ENCODE assay signal across 12 mouse cellular contexts in genomic region chr10:71343130-71343529, GRCm38 (mm10). TPM values are rescaled to one million over a fixed set of nuclear protein-coding genes. Genes with fewer than 3 reads are reported as not detected.
DNase-seq lines count a peak whose midpoint lies in the region; ATAC-seq lines count a peak whose summit lies in the region.
"Had no signal": no experiment of that assay in that cellular context is flagged by ENCODE, and none has a peak within 500 bp of the region (broad histone marks: within the 10 kb centered on the region; RNA-seq: fewer than 3 reads in every experiment).

No protein-coding gene starts in this region.

- no peaks in the 10 kb centered on the region for H3K27me3 ChIP-seq in hindbrain, embryonic 13.5 days
- H3K27me3 ChIP-seq in hindbrain, embryonic 10.5 days (ENCODE audit: insufficient read depth, poor library complexity, severe bottlenecking), result no peaks in the 10 kb centered on the region
- H3K27me3 ChIP-seq in neural tube, embryonic 15.5 days (replicated peaks), result no peaks in the 10 kb centered on the region
- no peaks in the 10 kb centered on the region for H3K27me3 ChIP-seq in limb, embryonic 12.5 days
- H3K27me3 ChIP-seq: lung, embryonic 15.5 days; megakaryocyte, embryonic 14.5 days; Patski; stomach, embryonic 15.5 days had no signal

- H3K9ac ChIP-seq in hindbrain, embryonic 13.5 days, result peak overlapping the region; percentile 94; the same call in 1 of the 2 replicates
- H3K9ac ChIP-seq in neural tube, embryonic 15.5 days (replicated peaks), result no peak overlapping the region
- H3K9ac ChIP-seq in limb, embryonic 12.5 days (replicated peaks), result no peak overlapping the region
- H3K9ac ChIP-seq: stomach, embryonic 15.5 days had no signal

- no peaks in the 10 kb centered on the region for H3K36me3 ChIP-seq in hindbrain, embryonic 13.5 days
- 0 out of 2 replicates have a peak, but pooled peaks cover 2% of the 10 kb centered on the region for H3K36me3 ChIP-seq in hindbrain, embryonic 10.5 days
- no peaks in the 10 kb centered on the region for H3K36me3 ChIP-seq in neural tube, embryonic 15.5 days
- H3K36me3 ChIP-seq in limb, embryonic 12.5 days, result no peaks in the 10 kb centered on the region
- H3K36me3 ChIP-seq: lung, embryonic 15.5 days; stomach, embryonic 15.5 days had no signal

- WGBS in hindbrain, embryonic 13.5 days, result 89% methylated on average over 3 of the region's 3 CpGs
- WGBS in hindbrain, embryonic 10.5 days, result 89% methylated on average over 3 of the region's 3 CpGs
- 89% methylated on average over 3 of the region's 3 CpGs for whole genome bisulfite sequencing in neural tube, embryonic 15.5 days
- WGBS in limb, embryonic 12.5 days, result 85% methylated on average over 3 of the region's 3 CpGs

- no peak overlapping the region for H3K4me3 ChIP-seq in hindbrain, embryonic 13.5 days
- H3K4me3 ChIP-seq in hindbrain, embryonic 10.5 days, result no peak overlapping the region
- H3K4me3 ChIP-seq in neural tube, embryonic 15.5 days (replicated peaks), result no peak overlapping the region
- no peak overlapping the region for H3K4me3 ChIP-seq in limb, embryonic 12.5 days (replicated peaks)

- no peak for DNase-seq in hindbrain, embryonic 10.5 days (ENCODE audit: low spot score)
- DNase-seq in neural tube, embryonic 10.5 days (ENCODE audit: extremely low spot score, low spot score), result no peak
- no peak for DNase-seq in urinary bladder, postnatal 14 days (ENCODE audit: low spot score)
- no peak for DNase-seq in cerebellum, adult 11-12 months
- DNase-seq: cerebellum, adult 2 months had no signal

- no peak overlapping the region for H3K27ac ChIP-seq in hindbrain, embryonic 13.5 days
- no peak overlapping the region for H3K27ac ChIP-seq in hindbrain, embryonic 10.5 days
- no peak overlapping the region for H3K27ac ChIP-seq in neural tube, embryonic 15.5 days (replicated peaks)
- no peak overlapping the region for H3K27ac ChIP-seq in limb, embryonic 12.5 days
- H3K27ac ChIP-seq: lung, embryonic 15.5 days; stomach, embryonic 15.5 days had no signal

- no peak overlapping the region for H3K4me2 ChIP-seq in hindbrain, embryonic 13.5 days
- H3K4me2 ChIP-seq in neural tube, embryonic 15.5 days, result peak overlapping the region; percentile 67; the same call in 1 of the 2 replicates
- peak overlapping the region; percentile 66; the same call in 1 of the 2 replicates for H3K4me2 ChIP-seq in limb, embryonic 12.5 days

- H3K4me1 ChIP-seq in hindbrain, embryonic 13.5 days (replicated peaks), result peaks cover 44% of the 10 kb centered on the region
- peaks cover 40% of the 10 kb centered on the region for H3K4me1 ChIP-seq in hindbrain, embryonic 10.5 days (replicated peaks)
- peaks cover 54% of the 10 kb centered on the region for H3K4me1 ChIP-seq in neural tube, embryonic 15.5 days
- peaks cover 40% of the 10 kb centered on the region for H3K4me1 ChIP-seq in limb, embryonic 12.5 days (replicated peaks)

- ATAC-seq in hindbrain, embryonic 13.5 days (ENCODE audit: low FRiP score), result no peak
- no peak for ATAC-seq in neural tube, embryonic 15.5 days (ENCODE audit: low FRiP score)
- ATAC-seq in limb, embryonic 12.5 days (ENCODE audit: insufficient number of reproducible peaks, insufficient read depth, low FRiP score, low TSS enrichment, low read depth), result no peak
- ATAC-seq: Patski had no signal

- H3K9me3 ChIP-seq in hindbrain, embryonic 13.5 days, result no peaks in the 10 kb centered on the region
- no peaks in the 10 kb centered on the region for H3K9me3 ChIP-seq in hindbrain, embryonic 10.5 days
- H3K9me3 ChIP-seq in neural tube, embryonic 15.5 days (replicated peaks), result no peaks in the 10 kb centered on the region
- H3K9me3 ChIP-seq in limb, embryonic 12.5 days, result no peaks in the 10 kb centered on the region
- H3K9me3 ChIP-seq: lung, embryonic 15.5 days; megakaryocyte, embryonic 14.5 days; stomach, embryonic 15.5 days had no signal

RNA-seq across cellular contexts. Expression of gene Cisd1, which starts 1.6 kb away (rescaled TPM):
- 253 and 266 TPM in 2 replicates for polyA plus RNA-seq in hindbrain, embryonic 13.5 days (2015; fragmentation: Nextera tagmentation; extraction: Ambion mirVana)
- polyA plus RNA-seq in hindbrain, embryonic 10.5 days (2016; fragmentation: Nextera tagmentation; extraction: Ambion mirVana), result 148 and 166 TPM in 2 replicates
- polyA plus RNA-seq in neural tube, embryonic 15.5 days (2015; fragmentation: Nextera tagmentation; extraction: Ambion mirVana), result 286 and 340 TPM in 2 replicates
- polyA plus RNA-seq in limb, embryonic 12.5 days (2016; fragmentation: Nextera tagmentation; extraction: Ambion mirVana), result 96.2 and 98.8 TPM in 2 replicates

RNA-seq across cellular contexts. Expression of gene Ipmk, which starts 4.4 kb away (rescaled TPM):
- polyA plus RNA-seq in hindbrain, embryonic 13.5 days (2015; fragmentation: Nextera tagmentation; extraction: Ambion mirVana), result 16.7 and 16.9 TPM in 2 replicates
- 15.5 and 20.0 TPM in 2 replicates for polyA plus RNA-seq in hindbrain, embryonic 10.5 days (2016; fragmentation: Nextera tagmentation; extraction: Ambion mirVana)
- polyA plus RNA-seq in neural tube, embryonic 15.5 days (2015; fragmentation: Nextera tagmentation; extraction: Ambion mirVana), result 14.9 and 15.3 TPM in 2 replicates
- 18.7 and 19.9 TPM in 2 replicates for polyA plus RNA-seq in limb, embryonic 12.5 days (2016; fragmentation: Nextera tagmentation; extraction: Ambion mirVana)

RNA-seq across cellular contexts. Expression of gene Ube2d1, which starts 58.1 kb away (rescaled TPM):
- 182 and 186 TPM in 2 replicates for polyA plus RNA-seq in hindbrain, embryonic 13.5 days (2015; fragmentation: Nextera tagmentation; extraction: Ambion mirVana)
- 115 and 147 TPM in 2 replicates for polyA plus RNA-seq in hindbrain, embryonic 10.5 days (2016; fragmentation: Nextera tagmentation; extraction: Ambion mirVana)
- 135 and 151 TPM in 2 replicates for polyA plus RNA-seq in neural tube, embryonic 15.5 days (2015; fragmentation: Nextera tagmentation; extraction: Ambion mirVana)
- polyA plus RNA-seq in limb, embryonic 12.5 days (2016; fragmentation: Nextera tagmentation; extraction: Ambion mirVana), result 68.9 and 82.0 TPM in 2 replicates
